ENCODE assay signal across 16 mouse cellular contexts in genomic region chr10:75677571-75677970, GRCm38 (mm10). TPM values are rescaled to one million over a fixed set of nuclear protein-coding genes. Genes with fewer than 3 reads are reported as not detected.
DNase-seq lines count a peak whose midpoint lies in the region; ATAC-seq and TF ChIP-seq lines count a peak whose summit lies in the region.
"Had no signal": no experiment of that assay in that cellular context is flagged by ENCODE, and none has a peak within 500 bp of the region (broad histone marks: within the 10 kb centered on the region; RNA-seq: fewer than 3 reads in every experiment).

No protein-coding gene starts in this region.

- peak overlapping the region; percentile 56 for H3K27ac ChIP-seq in cerebellum, adult 2 months (ENCODE audit: insufficient read depth, low read length)
- H3K27ac ChIP-seq in kidney, embryonic 15.5 days = peak overlapping the region; percentile 59
- peak overlapping the region; percentile 95 for H3K27ac ChIP-seq in lung, embryonic 16.5 days (ENCODE audit: low read length)
- H3K27ac ChIP-seq: forebrain, embryonic 12.5 days; hindbrain, embryonic 10.5 days; liver, embryonic 14.5 days; midbrain, embryonic 15.5 days; neural tube, embryonic 13.5 days had no signal

- peaks cover 42% of the 10 kb centered on the region for H3K36me3 ChIP-seq in kidney, embryonic 15.5 days
- H3K36me3 ChIP-seq in lung, embryonic 16.5 days (ENCODE audit: control insufficient read depth, insufficient read depth, low read length) = no peaks in the 10 kb centered on the region
- H3K36me3 ChIP-seq: midbrain, embryonic 15.5 days had no signal

- no peak for TF ChIP-seq POLR2A in cerebellum, adult 2 months (IDR thresholded peaks at IDR 0.05; ENCODE audit: borderline replicate concordance, insufficient read depth, low read length)

- H3K9me3 ChIP-seq in kidney, embryonic 15.5 days (replicated peaks) = no peaks in the 10 kb centered on the region
- no peaks in the 10 kb centered on the region for H3K9me3 ChIP-seq in lung, embryonic 16.5 days (ENCODE audit: control insufficient read depth, low read length)
- H3K9me3 ChIP-seq: forebrain, embryonic 12.5 days; hindbrain, embryonic 10.5 days; midbrain, embryonic 15.5 days; neural tube, embryonic 13.5 days had no signal

- peaks cover 39% of the 10 kb centered on the region for H3K4me1 ChIP-seq in cerebellum, adult 2 months (ENCODE audit: control insufficient read depth, insufficient read depth, low read length)
- H3K4me1 ChIP-seq in kidney, embryonic 15.5 days = peaks cover 9% of the 10 kb centered on the region; the same call in 1 of the 2 replicates
- peaks cover 36% of the 10 kb centered on the region for H3K4me1 ChIP-seq in lung, embryonic 16.5 days (replicated peaks; ENCODE audit: control insufficient read depth, insufficient read depth, low read length)
- H3K4me1 ChIP-seq: forebrain, embryonic 12.5 days; midbrain, embryonic 15.5 days; neural tube, embryonic 13.5 days had no signal

- WGBS in cerebellum, adult 2 months = 8% methylated on average over 2 of the region's 2 CpGs
- WGBS in kidney, embryonic 15.5 days = 84% methylated on average over 2 of the region's 2 CpGs
- WGBS in lung, embryonic 16.5 days = 62% methylated on average over 2 of the region's 2 CpGs

- ATAC-seq in kidney, embryonic 15.5 days (replicated peaks; ENCODE audit: low FRiP score) = no peak
- ATAC-seq in lung, embryonic 16.5 days (ENCODE audit: low read depth) = peak; percentile 24; the same call in 1 of the 2 replicates
- ATAC-seq: midbrain, embryonic 15.5 days had no signal

- H3K4me3 ChIP-seq in cerebellum, adult 2 months (replicated peaks; ENCODE audit: insufficient read depth, low read depth, low read length) = no peak overlapping the region
- H3K4me3 ChIP-seq in kidney, embryonic 15.5 days (replicated peaks) = no peak overlapping the region
- no peak overlapping the region for H3K4me3 ChIP-seq in lung, embryonic 16.5 days (ENCODE audit: low read length)
- H3K4me3 ChIP-seq: forebrain, embryonic 12.5 days; hindbrain, embryonic 10.5 days; midbrain, embryonic 15.5 days; neural tube, embryonic 13.5 days had no signal

- no peak overlapping the region for H3K9ac ChIP-seq in kidney, embryonic 15.5 days
- peak overlapping the region; percentile 47 for H3K9ac ChIP-seq in lung, embryonic 16.5 days (ENCODE audit: low read length)
- H3K9ac ChIP-seq: forebrain, embryonic 12.5 days; liver, embryonic 14.5 days; midbrain, embryonic 15.5 days; neural tube, embryonic 13.5 days had no signal

- no peak for DNase-seq in cerebellum, adult 2 months
- DNase-seq in cerebellum, postnatal 4 days (ENCODE audit: low spot score in 2 of 2) = no peak
- no peak for DNase-seq in kidney, postnatal 10 days
- DNase-seq in lung, postnatal 14 days = no peak
- DNase-seq in ovary, postnatal 14 days (ENCODE audit: low spot score) = no peak
- DNase-seq in cerebellum, adult 8-10 months = no peak
- DNase-seq: adrenal gland, postnatal 36 days; gastrocnemius, postnatal 25 days; right cerebral cortex, postnatal 14 days had no signal

- no peak overlapping the region for H3K4me2 ChIP-seq in kidney, embryonic 15.5 days
- 0 out of 2 replicates have a peak overlapping the region, but pooled peaks have one; percentile 32 for H3K4me2 ChIP-seq in lung, embryonic 16.5 days (ENCODE audit: low read depth, low read length)
- H3K4me2 ChIP-seq: forebrain, embryonic 12.5 days; midbrain, embryonic 15.5 days; neural tube, embryonic 13.5 days had no signal

- no peaks in the 10 kb centered on the region for H3K27me3 ChIP-seq in cerebellum, adult 2 months (ENCODE audit: control insufficient read depth, insufficient read depth, low read length)
- no peaks in the 10 kb centered on the region for H3K27me3 ChIP-seq in kidney, embryonic 15.5 days
- H3K27me3 ChIP-seq in lung, embryonic 16.5 days (ENCODE audit: control insufficient read depth, insufficient read depth, low read depth, low read length) = no peaks in the 10 kb centered on the region
- H3K27me3 ChIP-seq: forebrain, embryonic 12.5 days; midbrain, embryonic 15.5 days; neural tube, embryonic 13.5 days had no signal

- no peak for TF ChIP-seq CTCF in cerebellum, adult 2 months (IDR thresholded peaks at IDR 0.05; ENCODE audit: borderline replicate concordance, insufficient read depth, low read depth, low read length)

RNA-seq across cellular contexts. Expression of gene Susd2, which starts 33.8 kb away (rescaled TPM):
- 18.5 and 22.0 TPM in 2 replicates for polyA plus RNA-seq in cerebellum, adult 2 months (2012; rRNA removed)
- 16.5 and 22.6 TPM in 2 replicates for polyA plus RNA-seq in kidney, embryonic 15.5 days (2015; fragmentation: Nextera tagmentation; extraction: Ambion mirVana)
- 11.0 and 13.0 TPM in 2 replicates for polyA plus RNA-seq in lung, embryonic 16.5 days (2015; fragmentation: Nextera tagmentation; extraction: Ambion mirVana)
